Mouse (Mus musculus) megakaryocyte-erythroid progenitor cell, adult 5-6 weeks (primary cell): ENCODE measurements around the gene Gm28047. TPM values are rescaled to one million over a fixed set of nuclear protein-coding genes. Genes with fewer than 3 reads are reported as not detected.
"Not testable (repeated sequence)": the region's sequence is repeated elsewhere in the genome, so short reads cannot be mapped to it uniquely, and the experiment has no call there.

Experiments
- ATAC-seq: replicated peaks from 2 replicates; pipeline ENCODE4 v1.8.0; 2016; ENCODE audit warnings: mild to moderate bottlenecking, inconsistent platforms; ENCODE audit not compliant: severe bottlenecking, poor library complexity, low FRiP score, low TSS enrichment
- total RNA-seq, 2 experiments: library from RNA; stranded (forward) in 1 of 2; stranded (reverse) in 1 of 2; fragments of 200-1000, 215-1000 nt in 1 of 2; fragments of >200 nt in 1 of 2; fragmentation: Nextera tagmentation in 1 of 2; gene quantifications; 2 replicates each; pipeline ENCODE4 v1.2.3; 2014 to 2017

The Gm28047 gene
- total RNA-seq, 2 experiments from 2014 or later, result not detected

GRCm38 (mm10) chr15:102623121-102623520 lies 1.7 kb downstream of the Gm28047 start:
- no peak for ATAC-seq

GRCm38 (mm10) chr15:102622536-102622935 lies 2.3 kb downstream of the Gm28047 start:
- no peak for ATAC-seq

- no peak for ATAC-seq
These were observed 4.1 kb downstream of the Gm28047 start for GRCm38 (mm10) chr15:102620765-102621164.

GRCm38 (mm10) chr15:102619486-102619885 lies 5.4 kb downstream of the Gm28047 start:
- no peak for ATAC-seq

GRCm38 (mm10) chr15:102617654-102618053 lies 7.2 kb downstream of the Gm28047 start:
- ATAC-seq, result no peak

GRCm38 (mm10) chr15:102616174-102616573 lies 8.7 kb downstream of the Gm28047 start:
- no peak for ATAC-seq

GRCm38 (mm10) chr15:102614224-102614623 lies 10.6 kb downstream of the Gm28047 start:
- ATAC-seq, result 0 out of 2 replicates have a peak, but pooled peaks have one; percentile 36

DNA sequence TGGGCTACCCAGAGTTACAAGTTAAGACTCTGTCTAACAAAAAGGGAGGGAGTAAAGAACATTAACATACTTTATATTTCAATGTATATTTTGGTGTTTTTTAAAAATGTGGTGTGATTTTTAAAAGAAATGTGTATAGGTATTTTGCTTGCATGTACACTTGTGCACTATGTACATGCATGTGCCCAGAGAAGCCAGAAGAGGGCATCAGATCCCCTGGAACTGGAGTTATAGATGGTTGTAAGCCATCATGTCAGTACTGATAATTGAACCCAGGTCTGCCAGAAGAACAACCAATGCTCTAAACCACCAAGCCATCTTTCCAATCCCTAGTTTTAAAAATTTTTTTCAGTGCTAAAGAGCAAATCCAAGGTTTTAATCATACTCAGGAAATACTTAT lies 11.9 kb downstream of the Gm28047 start:
- no peak; the same call in 1 of the 2 replicates for ATAC-seq

- ATAC-seq, result not testable (repeated sequence)
These were observed 16.3 kb downstream of the Gm28047 start for GRCm38 (mm10) chr15:102608586-102608985.

DNA sequence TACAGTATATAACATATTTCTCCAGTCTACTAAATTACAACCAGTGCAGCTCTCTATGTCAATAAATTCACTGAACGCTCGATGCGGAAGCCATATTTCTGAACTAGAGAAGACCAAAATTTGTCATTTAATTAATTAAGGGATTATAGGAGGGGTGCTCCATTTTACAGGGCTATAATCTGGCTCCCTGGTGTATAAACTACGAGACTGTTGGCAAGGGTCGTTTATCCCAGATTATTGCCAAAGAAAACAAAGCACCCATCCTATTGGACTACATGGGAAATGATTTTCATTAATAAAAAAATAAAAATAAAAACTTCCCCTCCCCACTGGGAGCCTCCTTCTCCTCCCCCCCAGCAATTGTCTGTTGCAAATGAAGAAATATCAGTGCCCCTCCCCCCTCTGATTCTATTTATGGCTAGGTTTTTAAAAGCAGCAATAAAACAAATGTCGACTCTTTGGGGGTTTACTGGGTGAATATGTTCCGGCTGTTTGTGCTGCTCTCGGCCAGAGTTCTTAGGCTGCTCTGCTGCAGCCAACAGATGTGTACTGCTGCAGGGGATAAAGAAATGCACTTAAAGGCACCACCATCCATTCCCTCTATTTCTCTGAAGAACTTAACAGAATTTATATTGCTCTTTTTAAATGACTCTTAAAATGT lies 30.7 kb downstream of the Gm28047 start:
- no peak for ATAC-seq

GRCm38 (mm10) chr15:102592674-102593073 lies 32.2 kb downstream of the Gm28047 start:
- 0 out of 2 replicates have a peak, but pooled peaks have one; percentile 50 for ATAC-seq

DNA sequence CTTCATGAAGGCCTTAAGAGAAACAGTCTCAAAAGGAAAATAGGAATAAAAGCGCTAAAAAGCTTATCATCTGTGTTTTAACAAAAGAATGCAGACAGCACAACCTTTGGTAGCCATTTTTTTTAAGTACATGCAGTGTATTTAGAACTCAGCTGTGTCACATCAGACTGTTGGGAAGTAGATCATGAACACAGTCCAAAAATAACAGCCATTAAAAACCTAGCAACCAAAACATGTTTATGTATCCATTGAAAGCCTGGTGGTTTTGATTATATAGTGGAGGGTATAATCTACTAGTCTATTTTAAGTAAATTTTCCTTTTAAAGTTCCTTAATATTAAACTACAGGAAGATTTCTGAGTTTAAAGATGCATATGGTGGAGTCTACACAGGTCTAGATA lies 34.3 kb downstream of the Gm28047 start:
- ATAC-seq, result no peak

- no peak for ATAC-seq
These were observed 35.0 kb downstream of the Gm28047 start for GRCm38 (mm10) chr15:102589826-102590225.

- no peak for ATAC-seq
These were observed 39.4 kb downstream of the Gm28047 start for GRCm38 (mm10) chr15:102585501-102585900.

GRCm38 (mm10) chr15:102583708-102584383 lies 41.0 kb downstream of the Gm28047 start:
- ATAC-seq, result no peak

DNA sequence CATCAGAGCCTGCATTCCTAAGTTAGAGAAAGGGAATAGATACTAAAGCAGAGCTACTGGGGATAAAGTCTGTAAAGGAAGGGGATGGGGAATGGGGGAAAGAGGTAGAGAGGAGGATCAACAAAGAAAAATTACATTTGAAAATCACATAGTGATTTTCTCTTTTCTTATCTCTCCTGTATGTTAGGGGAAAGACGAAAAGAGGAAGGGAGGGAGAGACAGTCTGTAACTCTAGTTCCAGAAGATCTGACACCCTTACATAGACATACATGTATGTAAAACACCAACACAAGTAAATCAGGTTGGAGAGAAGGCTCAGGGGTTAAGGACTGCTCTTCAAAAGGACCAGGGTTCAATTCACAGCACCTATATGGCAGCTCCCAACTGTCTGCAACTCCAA lies 43.7 kb downstream of the Gm28047 start:
- no peak for ATAC-seq

DNA sequence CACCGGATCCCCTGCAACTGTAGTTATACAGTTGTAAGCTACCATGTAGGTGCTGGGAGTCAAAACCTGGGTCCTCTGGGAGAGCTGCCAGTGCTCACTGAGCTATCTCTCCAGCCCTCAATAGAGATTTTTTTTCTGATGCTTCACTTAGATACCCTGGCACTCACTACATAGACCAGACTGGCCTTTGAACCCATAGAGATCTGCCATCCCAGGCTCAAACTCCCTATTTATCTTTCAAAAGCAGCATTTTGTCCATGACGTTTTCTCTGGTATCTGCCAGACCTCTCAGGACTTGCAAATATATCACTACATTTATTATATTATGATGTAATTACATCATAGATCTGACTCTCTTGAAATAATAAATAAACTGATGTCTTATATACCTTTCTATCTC lies 46.5 kb downstream of the Gm28047 start:
- ATAC-seq, result no peak

DNA sequence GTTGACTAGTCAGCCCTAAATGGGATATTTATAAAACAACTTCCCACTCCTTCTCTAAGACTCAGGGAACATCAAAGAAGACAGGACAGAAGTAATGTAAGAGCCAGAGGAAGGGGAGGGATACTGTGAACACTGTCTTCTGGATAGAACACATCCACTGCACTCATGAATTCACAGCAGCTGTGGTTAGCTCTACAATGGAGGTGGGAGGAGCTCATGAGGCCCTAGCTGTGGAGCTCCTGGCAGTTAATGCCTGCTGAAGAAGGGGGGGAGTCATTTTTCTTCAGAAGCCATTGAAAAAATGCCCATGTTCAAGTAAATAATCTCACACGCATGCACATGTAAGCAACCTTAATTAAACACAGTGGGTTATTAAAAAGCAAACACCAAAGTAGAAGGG lies 47.9 kb downstream of the Gm28047 start:
- no peak for ATAC-seq

GRCm38 (mm10) chr15:102572081-102572480 lies 52.8 kb downstream of the Gm28047 start:
- no peak for ATAC-seq

- no peak for ATAC-seq
These were observed 57.0 kb downstream of the Gm28047 start for GRCm38 (mm10) chr15:102567849-102568248.

DNA sequence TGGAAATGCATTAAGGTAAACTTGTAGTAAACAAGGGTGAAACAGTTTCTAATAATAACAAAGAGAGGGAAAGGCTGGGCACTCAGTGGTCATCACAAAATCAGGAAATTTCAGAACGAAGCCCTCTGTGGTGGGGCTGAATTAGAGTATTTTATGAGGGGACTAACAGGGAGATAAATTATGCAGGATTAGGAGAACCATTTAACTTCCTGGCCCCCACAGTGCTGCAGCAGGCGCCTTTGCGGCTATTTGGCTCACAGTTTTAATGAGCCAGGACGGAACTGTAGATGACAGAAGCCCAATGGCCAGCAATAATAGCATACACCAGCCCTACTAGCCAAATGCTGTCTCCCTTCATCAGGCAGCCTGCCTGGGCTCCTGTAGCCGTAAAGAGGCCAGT lies 61.2 kb downstream of the Gm28047 start:
- no peak for ATAC-seq
